Mouse (Mus musculus): Measurements from ENCODE around the gene Ccdc15.

The Ccdc15 gene

GRCm38 (mm10) chr9:37232201-37233195, 115.7 kb downstream of the Ccdc15 start:
- no peak for DNase-seq (ENCODE audit: low spot score)

GRCm38 (mm10) chr9:37230486-37231195, 117.6 kb downstream of the Ccdc15 start:
- peak; percentile 28 for DNase-seq (ENCODE audit: low spot score)

GRCm38 (mm10) chr9:37229880-37230325, 118.3 kb downstream of the Ccdc15 start:
- peak; percentile 66 for DNase-seq (ENCODE audit: low spot score)

Measured in lung, postnatal 25 days (tissue).